Mouse (Mus musculus) olfactory bulb, adult 2 months (tissue): ENCODE results near the gene Abhd15. TPM values are rescaled to one million over a fixed set of nuclear protein-coding genes. Genes with fewer than 3 reads are reported as not detected.

ENCODE experiments used
- H3K27ac ChIP-seq: fragments of 200-500 bp; 2 replicates; pipeline ENCODE4 v1.5.1; 2012; ENCODE audit warnings: low read depth, low read length; ENCODE audit not compliant: insufficient read depth
- H3K4me1 ChIP-seq: fragments of 200-500 bp; 2 replicates; pipeline ENCODE4 v1.6.1; 2012; ENCODE audit warnings: low read length; ENCODE audit not compliant: control insufficient read depth, insufficient read depth
- H3K4me3 ChIP-seq: fragments of 200-500 bp; 2 replicates; pipeline ENCODE4 v1.5.1; 2012; ENCODE audit warnings: mild to moderate bottlenecking, low read depth, low read length, moderate library complexity; ENCODE audit not compliant: insufficient read depth
- CTCF ChIP-seq: fragments of 200-500 bp; IDR thresholded peaks from 2 replicates; pipeline ENCODE4 v1.5.1; 2012; ENCODE audit warnings: low read depth, mild to moderate bottlenecking, low read length, moderate library complexity; ENCODE audit not compliant: insufficient read depth
- POLR2A ChIP-seq: fragments of 200-500 bp; IDR thresholded peaks from 2 replicates; pipeline ENCODE4 v1.6.1; 2012; ENCODE audit warnings: mild to moderate bottlenecking, low read depth, low read length, moderate library complexity; ENCODE audit not compliant: insufficient read depth
- WGBS: fragments of 180-500 bp; shearing (Covaris S2); methylation state at CpG from one replicate; pipeline ENCODE4 v1.1.7; 2018; 5-methylcytosine and 5-hydroxymethylcytosine counted together
- polyA plus RNA-seq: library from polyadenylated mRNA; stranded (reverse); fragments of >200 nt; gene quantifications from 2 replicates; pipeline ENCODE4 v1.2.4, GENCODE M21; 2012; ENCODE audit warnings: low replicate concordance; ENCODE audit not compliant: missing spikeins, insufficient read depth, insufficient read length

Gene Abhd15
- polyA plus RNA-seq, 1 experiment, result not detected

DNA sequence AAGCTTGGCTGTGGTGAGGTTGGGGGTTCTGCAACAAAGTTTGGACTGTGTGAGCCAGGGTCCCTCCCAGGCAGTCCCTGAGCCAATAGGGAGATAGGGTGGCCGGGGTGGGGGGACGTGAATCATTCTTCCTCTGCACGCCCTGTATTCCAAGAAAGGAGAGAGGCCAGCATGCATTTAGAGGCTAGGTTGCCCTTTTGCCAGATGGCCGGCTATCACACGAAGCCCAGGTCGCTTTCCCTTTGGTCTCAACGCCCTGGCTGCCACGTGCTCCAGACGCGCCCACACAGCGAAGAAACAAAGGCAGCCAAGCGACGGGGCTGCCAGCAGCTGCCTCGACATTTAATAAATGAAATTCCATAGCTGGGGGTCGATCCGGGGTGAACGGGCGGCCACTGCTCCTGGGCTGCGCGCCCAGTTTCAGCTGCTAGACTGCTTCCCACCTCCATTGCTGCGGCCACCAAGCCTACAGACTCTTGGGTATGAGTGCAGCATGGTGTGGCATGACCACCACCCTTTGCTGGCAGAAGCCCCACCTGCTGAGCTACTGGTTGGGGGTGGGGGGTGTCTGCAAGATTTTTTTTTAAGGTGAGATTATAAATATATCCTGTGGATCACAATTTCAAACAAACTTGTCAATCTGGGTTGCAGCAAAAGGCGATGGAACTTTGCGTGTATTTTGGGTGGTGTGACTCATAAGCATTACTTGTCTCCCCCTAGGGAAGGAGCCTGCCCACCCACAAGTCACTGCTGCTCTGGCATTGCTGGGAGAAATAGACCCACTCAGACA lies 23.2 kb upstream of the Abhd15 start:
- H3K4me1 ChIP-seq, result peaks cover 50% of the 10 kb centered on the region
- under 1% methylated on average over 23 of the region's 23 CpGs for WGBS
- peak overlapping the region; percentile 89 for H3K4me3 ChIP-seq
- TF ChIP-seq POLR2A (no peak), CTCF (no peak)
- H3K27ac ChIP-seq, result peak overlapping the region; percentile 91

DNA sequence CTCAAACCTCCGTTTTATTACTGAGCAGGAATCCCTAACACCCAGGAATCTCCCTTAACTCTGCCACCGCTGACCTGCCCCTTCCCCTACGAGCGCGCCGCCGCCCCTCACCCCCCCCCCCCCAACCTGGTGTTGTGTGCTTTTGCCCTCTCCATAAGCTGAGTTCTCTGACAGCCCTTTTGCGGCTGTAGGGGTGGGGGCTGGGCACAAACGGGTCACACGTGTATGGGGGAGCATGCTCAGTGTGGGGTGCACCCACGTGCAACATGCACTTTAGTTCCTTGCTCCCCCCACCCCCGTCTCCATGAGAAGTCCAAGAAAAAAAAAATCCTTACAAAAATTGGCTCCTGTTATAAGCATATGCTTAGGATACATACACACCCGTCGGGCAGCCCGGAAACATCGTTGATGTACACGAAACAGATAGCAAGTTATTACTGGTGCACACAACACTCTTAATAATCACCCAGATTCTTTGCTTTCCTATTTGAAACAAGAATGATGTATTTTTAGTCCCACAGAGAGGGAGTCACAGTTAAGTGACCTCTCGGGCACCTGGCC lies 22.5 kb upstream of the Abhd15 start:
- peaks cover 50% of the 10 kb centered on the region for H3K4me1 ChIP-seq

GRCm38 (mm10) chr11:77492911-77493332 lies 22.0 kb upstream of the Abhd15 start:
- Histone ChIP-seq H3K27ac (peak overlapping the region; percentile 96), H3K4me1 (peaks cover 53% of the 10 kb centered on the region), H3K4me3 (peak overlapping the region; percentile 89)
- TF ChIP-seq POLR2A (peak; percentile 77), CTCF (peak; percentile 26; the same call in 1 of the 2 replicates)
- 2% methylated on average over 32 of the region's 32 CpGs for WGBS

More for the DNA sequence above, 22.5 kb upstream of the Abhd15 start:
- peak overlapping the region; percentile 89 for H3K4me3 ChIP-seq
- H3K27ac ChIP-seq, result peak overlapping the region; percentile 96
- under 1% methylated on average over 18 of the region's 18 CpGs for WGBS
- TF ChIP-seq CTCF, result no peak
- TF ChIP-seq POLR2A, result no peak

- TF ChIP-seq CTCF, result no peak
- no peak for TF ChIP-seq POLR2A
- Histone ChIP-seq H3K27ac (peak within 1 kb of the TSS; percentile 96), H3K4me1 (peaks cover 52% of the 10 kb centered on the region), H3K4me3 (peak within 1 kb of the TSS; percentile 89)
- WGBS, result 2% methylated on average over 71 of the region's 74 CpGs
Observed at GRCm38 (mm10) chr11:77493512-77494343, 21.2 kb upstream of the Abhd15 start, which contains the start of gene Git1. Git1 (plus strand) TSS chr11:77493562.

- H3K4me1 ChIP-seq, result peaks cover 52% of the 10 kb centered on the region
- TF ChIP-seq CTCF (no peak), POLR2A (no peak)
- 17% methylated on average over 4 of the region's 4 CpGs for WGBS
Observed at GRCm38 (mm10) chr11:77494344-77494676, 20.6 kb upstream of the Abhd15 start.

DNA sequence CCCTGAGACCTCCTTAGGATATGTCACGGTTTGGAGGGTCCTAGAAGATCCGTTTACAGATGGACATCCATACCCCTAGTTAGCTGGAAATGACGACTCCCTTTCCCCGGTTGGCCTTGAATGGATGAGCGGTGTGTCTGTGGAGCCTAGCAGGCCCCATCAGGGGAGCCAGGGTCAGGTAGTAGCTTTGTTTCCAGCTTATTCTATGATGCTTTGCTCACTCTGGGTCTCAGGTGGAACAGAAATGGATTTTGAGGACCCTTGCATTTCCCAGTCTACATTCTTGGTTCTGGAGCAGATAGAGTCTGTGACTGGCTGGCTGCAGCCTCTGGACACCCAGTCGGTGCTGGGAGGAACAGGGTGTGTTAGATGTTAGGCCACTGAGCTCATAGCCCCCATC lies 20.1 kb upstream of the Abhd15 start:
- no peak overlapping the region for H3K27ac ChIP-seq
- TF ChIP-seq POLR2A, result no peak
- TF ChIP-seq CTCF, result no peak

More at GRCm38 (mm10) chr11:77494344-77494676, 20.6 kb upstream of the Abhd15 start:
- Histone ChIP-seq H3K4me3 (peak overlapping the region; percentile 89), H3K27ac (peak overlapping the region; percentile 27; the same call in 1 of the 2 replicates)

DNA sequence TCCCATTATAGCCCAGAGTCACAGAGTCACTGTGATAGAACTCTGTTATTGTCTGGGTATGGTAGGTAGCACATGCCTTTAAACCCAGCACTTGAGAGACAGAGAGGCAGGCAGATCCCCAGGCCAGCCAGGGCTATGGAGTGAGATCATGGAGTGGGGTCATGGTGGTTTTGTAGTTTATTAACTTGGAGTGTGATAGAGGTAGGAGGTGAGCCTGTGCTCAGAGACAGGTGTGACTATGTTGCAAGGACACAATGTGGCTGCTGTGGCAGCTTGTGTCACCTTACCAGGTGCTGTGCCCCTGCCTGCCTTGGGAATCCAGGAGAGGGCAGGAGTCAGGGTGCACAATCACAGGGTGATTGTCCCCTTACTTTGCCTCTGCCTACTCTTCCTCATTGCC lies 19.4 kb upstream of the Abhd15 start:
- no peak overlapping the region for H3K4me3 ChIP-seq
- H3K4me1 ChIP-seq, result peaks cover 52% of the 10 kb centered on the region
- no peak for TF ChIP-seq CTCF
- no peak for TF ChIP-seq POLR2A
- H3K27ac ChIP-seq, result no peak overlapping the region

More for the DNA sequence above, 20.1 kb upstream of the Abhd15 start:
- no peak overlapping the region for H3K4me3 ChIP-seq
- peaks cover 52% of the 10 kb centered on the region for H3K4me1 ChIP-seq
- 70% methylated on average over 6 of the region's 6 CpGs for WGBS

- H3K4me1 ChIP-seq, result peaks cover 45% of the 10 kb centered on the region
- H3K4me3 ChIP-seq, result no peak overlapping the region
- 55% methylated on average over 6 of the region's 6 CpGs for WGBS
- TF ChIP-seq POLR2A (no peak), CTCF (0 out of 2 replicates have a peak, but pooled peaks have one; percentile 6)
- H3K27ac ChIP-seq, result peak overlapping the region; percentile 45
Observed at GRCm38 (mm10) chr11:77497341-77497756, 17.6 kb upstream of the Abhd15 start.

- WGBS, result 51% methylated on average over 4 of the region's 4 CpGs
- peaks cover 45% of the 10 kb centered on the region for H3K4me1 ChIP-seq
- TF ChIP-seq CTCF (no peak), POLR2A (no peak)
- H3K4me3 ChIP-seq, result no peak overlapping the region
- peak overlapping the region; percentile 47 for H3K27ac ChIP-seq
Observed at GRCm38 (mm10) chr11:77497851-77498250, 17.1 kb upstream of the Abhd15 start.
